Mouse (Mus musculus) MEL (cell line): ENCODE results near the gene Ggt5. TPM values are rescaled to one million over a fixed set of nuclear protein-coding genes. Genes with fewer than 3 reads are reported as not detected.

ENCODE experiments used
- DNase-seq: peaks from one replicate; pipeline ENCODE4 v3.0.0; 2011; ENCODE audit warnings: low read depth, low spot score
- H3K27ac ChIP-seq: 2 replicates; pipeline ENCODE4 v1.5.1; 2012; ENCODE audit warnings: low read depth, mild to moderate bottlenecking, control low read depth, low read length, moderate library complexity; ENCODE audit not compliant: control insufficient read depth
- H3K27me3 ChIP-seq, 2 experiments: fragments of 150-350 bp in 1 of 2; sonication (generic) in 1 of 2; 2 replicates each; pipeline ENCODE4 v1.6.1; 2012; ENCODE audit warnings: low read length in 2 of 2, mild to moderate bottlenecking in 2 of 2, improper control_type of control experiment in 1 of 2, moderate library complexity in 1 of 2; ENCODE audit not compliant: insufficient read depth in 2 of 2, control insufficient read depth in 1 of 2
- H3K36me3 ChIP-seq, 2 experiments: 2 replicates each; pipeline ENCODE4 v1.6.1; 2012 to 2014; ENCODE audit warnings: low read length in 2 of 2, improper control_type of control experiment in 1 of 2, inconsistent platforms in 1 of 2, mild to moderate bottlenecking in 1 of 2; ENCODE audit not compliant: insufficient read depth in 2 of 2, control insufficient read depth in 1 of 2
- H3K4me1 ChIP-seq, 2 experiments: fragments of 150-350 bp in 1 of 2; sonication (generic) in 1 of 2; 2 replicates each; pipeline ENCODE4 v1.6.1; 2012; ENCODE audit warnings: low read length in 2 of 2, improper control_type of control experiment in 1 of 2, mild to moderate bottlenecking in 1 of 2; ENCODE audit not compliant: insufficient read depth in 2 of 2, control insufficient read depth in 1 of 2
- H3K4me3 ChIP-seq, 2 experiments: fragments of 150-350 bp in 1 of 2; sonication (generic) in 1 of 2; 2 replicates each; pipeline ENCODE4 v1.5.1; 2012; ENCODE audit warnings: low read depth in 2 of 2, low read length in 2 of 2, mild to moderate bottlenecking in 2 of 2, moderate library complexity in 2 of 2, control low read depth in 1 of 2, improper control_type of control experiment in 1 of 2; ENCODE audit not compliant: control insufficient read depth in 1 of 2, insufficient read depth in 1 of 2
- H3K79me2 ChIP-seq: 2 replicates; pipeline ENCODE4 v1.6.1; 2012; ENCODE audit warnings: mild to moderate bottlenecking, low read length, moderate library complexity; ENCODE audit not compliant: control insufficient read depth, poor library complexity, insufficient read depth
- H3K9ac ChIP-seq: 2 replicates; pipeline ENCODE4 v1.6.1; 2012; ENCODE audit warnings: low read depth, mild to moderate bottlenecking, control low read depth, low read length, moderate library complexity; ENCODE audit not compliant: control insufficient read depth, poor library complexity, severe bottlenecking
- H3K9me3 ChIP-seq: fragments of 150-350 bp; sonication (generic); replicated peaks from 2 replicates; pipeline ENCODE4 v1.6.1; 2012; ENCODE audit warnings: mild to moderate bottlenecking, low read length, improper control_type of control experiment, moderate library complexity; ENCODE audit not compliant: insufficient read depth
- BHLHE40 ChIP-seq: IDR thresholded peaks from 2 replicates; pipeline ENCODE4 v1.6.1; 2012; ENCODE audit warnings: low read depth, mild to moderate bottlenecking, inconsistent platforms, low read length, improper control_type of control experiment, borderline replicate concordance
- CHD1 ChIP-seq: IDR thresholded peaks from 2 replicates; pipeline ENCODE4 v1.6.1; 2012; ENCODE audit warnings: low read depth, mild to moderate bottlenecking, inconsistent platforms, low read length, improper control_type of control experiment
- CTCF ChIP-seq, 3 experiments: IDR thresholded peaks in 2 of 3; conservative IDR thresholded peaks in 1 of 3; 2 replicates each; pipeline ENCODE4 v1.5.1; 2011 to 2012; ENCODE audit warnings: low read length in 3 of 3, low read depth in 2 of 3, mild to moderate bottlenecking in 2 of 3, improper control_type of control experiment in 1 of 3, inconsistent platforms in 1 of 3, mixed read lengths in 1 of 3, moderate library complexity in 1 of 3; ENCODE audit not compliant: control insufficient read depth in 1 of 3, insufficient read depth in 1 of 3, poor library complexity in 1 of 3, severe bottlenecking in 1 of 3
- E2F4 ChIP-seq: IDR thresholded peaks from 2 replicates; pipeline ENCODE4 v1.6.1; 2011; ENCODE audit warnings: low read depth, low read length, improper control_type of control experiment, borderline replicate concordance
- ELF1 ChIP-seq: IDR thresholded peaks from 2 replicates; pipeline ENCODE4 v1.6.1; 2014; ENCODE audit warnings: low read depth, mild to moderate bottlenecking, inconsistent platforms, low read length, improper control_type of control experiment, moderate library complexity
- EP300 ChIP-seq, 2 experiments: IDR thresholded peaks; 2 replicates each; pipeline ENCODE4 v1.6.1; 2011; ENCODE audit warnings: improper control_type of control experiment in 2 of 2, low read length in 2 of 2, low read depth in 1 of 2, mild to moderate bottlenecking in 1 of 2
- ETS1 ChIP-seq: IDR thresholded peaks from 2 replicates; pipeline ENCODE4 v1.6.1; 2012; ENCODE audit warnings: low read depth, mild to moderate bottlenecking, inconsistent platforms, low read length, improper control_type of control experiment, moderate library complexity
- GABPA ChIP-seq: IDR thresholded peaks from 2 replicates; pipeline ENCODE4 v1.6.1; 2012; ENCODE audit warnings: low read depth, mild to moderate bottlenecking, inconsistent platforms, low read length, improper control_type of control experiment, moderate library complexity
- GATA1 ChIP-seq: IDR thresholded peaks from 2 replicates; pipeline ENCODE4 v1.6.1; 2011; ENCODE audit warnings: low read depth, low read length, improper control_type of control experiment
- HCFC1 ChIP-seq: IDR thresholded peaks from 2 replicates; pipeline ENCODE4 v1.6.1; 2012; ENCODE audit warnings: low read depth, mild to moderate bottlenecking, inconsistent platforms, low read length, improper control_type of control experiment, moderate library complexity
- MAZ ChIP-seq: IDR thresholded peaks from 2 replicates; pipeline ENCODE4 v1.6.1; 2012; ENCODE audit warnings: low read depth, mild to moderate bottlenecking, inconsistent platforms, low read length, improper control_type of control experiment
- MEF2A ChIP-seq: IDR thresholded peaks from 2 replicates; pipeline ENCODE4 v1.6.1; 2014; ENCODE audit warnings: low read depth, mild to moderate bottlenecking, inconsistent platforms, low read length, improper control_type of control experiment; ENCODE audit not compliant: poor library complexity, insufficient replicate concordance, severe bottlenecking; ENCODE audit errors: extremely low read depth
- MYC ChIP-seq: IDR thresholded peaks from 2 replicates; pipeline ENCODE4 v1.6.1; 2011; ENCODE audit warnings: low read depth, mild to moderate bottlenecking, low read length, improper control_type of control experiment, moderate library complexity
- NELFE ChIP-seq: IDR thresholded peaks from 2 replicates; pipeline ENCODE4 v1.6.1; 2011; ENCODE audit warnings: low read depth, low read length, improper control_type of control experiment
- POLR2AphosphoS2 ChIP-seq: IDR thresholded peaks from 2 replicates; pipeline ENCODE4 v1.6.1; 2011; ENCODE audit warnings: low read length, improper control_type of control experiment
- RAD21 ChIP-seq: IDR thresholded peaks from 2 replicates; pipeline ENCODE4 v1.6.1; 2011; ENCODE audit warnings: mild to moderate bottlenecking, low read depth, low read length, improper control_type of control experiment
- SIN3A ChIP-seq: IDR thresholded peaks from 2 replicates; pipeline ENCODE4 v1.6.1; 2012; ENCODE audit warnings: low read length, improper control_type of control experiment, inconsistent platforms
- SMC3 ChIP-seq: IDR thresholded peaks from 2 replicates; pipeline ENCODE4 v1.6.1; 2011; ENCODE audit warnings: low read depth, low read length, improper control_type of control experiment
- TAL1 ChIP-seq: IDR thresholded peaks from 2 replicates; pipeline ENCODE4 v1.6.1; 2012; ENCODE audit warnings: mild to moderate bottlenecking, inconsistent platforms, low read length, moderate library complexity, mixed read lengths
- TBP ChIP-seq: IDR thresholded peaks from 2 replicates; pipeline ENCODE4 v1.8.0; 2011; ENCODE audit warnings: low read depth, low read length, improper control_type of control experiment
- TCF12 ChIP-seq: IDR thresholded peaks from 2 replicates; pipeline ENCODE4 v1.6.1; 2014; ENCODE audit warnings: low read depth, mild to moderate bottlenecking, inconsistent platforms, low read length, improper control_type of control experiment, moderate library complexity
- UBTF ChIP-seq: IDR thresholded peaks from 2 replicates; pipeline ENCODE4 v1.6.1; 2012; ENCODE audit warnings: low read depth, mild to moderate bottlenecking, inconsistent platforms, low read length, improper control_type of control experiment, moderate library complexity, borderline replicate concordance; ENCODE audit not compliant: insufficient read depth
- ZC3H11A ChIP-seq: IDR thresholded peaks from 2 replicates; pipeline ENCODE4 v1.6.1; 2012; ENCODE audit warnings: low read depth, mild to moderate bottlenecking, inconsistent platforms, low read length, improper control_type of control experiment
- ZMIZ1 ChIP-seq: IDR thresholded peaks from 2 replicates; pipeline ENCODE4 v1.6.1; 2012; ENCODE audit warnings: low read depth, mild to moderate bottlenecking, inconsistent platforms, low read length, improper control_type of control experiment, moderate library complexity
- ZNF384 ChIP-seq: IDR thresholded peaks from 2 replicates; pipeline ENCODE4 v1.6.1; 2012; ENCODE audit warnings: low read depth, mild to moderate bottlenecking, inconsistent platforms, low read length, improper control_type of control experiment
- polyA plus RNA-seq, 2 experiments: library from polyadenylated mRNA; stranded (reverse) in 1 of 2; unstranded in 1 of 2; fragments of >175 nt in 1 of 2; fragments of >200 nt in 1 of 2; gene quantifications; 2 replicates each; pipeline versions ENCODE4 v1.2.1 to v1.2.4; 2012; ENCODE audit warnings: low replicate concordance in 2 of 2, low read depth in 1 of 2; ENCODE audit not compliant: insufficient read length in 2 of 2, insufficient read depth in 1 of 2, missing spikeins in 1 of 2
- total RNA-seq: library from RNA; depleted of rRNA; stranded (reverse); fragments of 300-350 nt; gene quantifications from 2 replicates; pipeline ENCODE4 v1.2.3, GENCODE M21; 2012

Ggt5 gene
- total and polyA plus RNA-seq, 3 experiments = 0.11 TPM; not detected in 2

DNA sequence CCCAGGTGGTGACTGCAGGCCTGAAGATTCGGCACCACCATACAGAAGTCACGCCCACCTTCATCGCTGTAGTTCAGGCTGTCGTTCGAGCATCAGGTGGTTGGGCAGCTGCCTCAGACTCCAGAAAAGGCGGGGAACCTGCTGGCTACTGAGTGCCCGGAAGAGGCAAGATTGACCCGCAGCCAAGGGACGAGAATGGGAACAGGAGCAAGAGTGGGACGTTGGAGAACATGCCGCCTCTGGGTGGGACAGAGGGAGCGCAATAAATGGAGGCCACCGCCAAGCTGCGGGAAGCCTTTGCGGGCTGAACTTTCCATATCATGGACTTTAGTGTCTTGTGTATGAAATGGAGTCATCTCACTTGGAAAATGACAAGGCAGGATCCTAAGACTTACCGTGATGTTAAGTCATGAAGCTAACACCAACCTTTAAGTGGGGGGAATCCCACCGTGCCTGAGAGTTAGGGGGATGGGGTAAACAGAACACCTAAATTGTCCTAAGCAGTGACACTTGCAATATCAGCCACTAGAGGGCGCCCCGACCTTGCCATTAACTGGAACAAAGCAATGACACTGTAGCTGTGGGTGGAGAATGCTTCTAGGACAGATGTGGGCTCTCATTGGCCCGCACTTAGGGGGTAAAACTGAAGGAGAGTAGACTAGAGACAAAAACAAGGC, 3.1 kb upstream of the Ggt5 start:
- peaks cover 3 to 4% of the 10 kb centered on the region in 2 experiments; a peak in 1 of 4 replicates for H3K27me3 ChIP-seq
- no peaks in the 10 kb centered on the region; a peak in 1 of 4 replicates for H3K36me3 ChIP-seq
- no peak overlapping the region for H3K4me3 ChIP-seq
- no peaks in the 10 kb centered on the region for H3K79me2 ChIP-seq
- H3K27ac ChIP-seq = no peak overlapping the region
- DNase-seq = peak; percentile 86
- peaks cover 0 to 10% of the 10 kb centered on the region in 2 experiments; a peak in 2 of 4 replicates for H3K4me1 ChIP-seq
- no peak overlapping the region for H3K9ac ChIP-seq
- TF ChIP-seq SIN3A (peak; percentile 66), TAL1 (no peak), TCF12 (no peak), ZMIZ1 (no peak), CTCF (IDR thresholded peaks at IDR 0.05 in 2 of 3, conservative IDR thresholded peaks at IDR 0.05 in 1 of 3; ENCODE audit: control insufficient read depth in 1 of 3, insufficient read depth in 1 of 3, low read depth in 2 of 3, low read length in 3 of 3, poor library complexity in 1 of 3, severe bottlenecking in 1 of 3) (peak; percentile 91 to 99 (median 93)), ZNF384 (peak; percentile 77), ELF1 (no peak), MYC (no peak), CHD1 (no peak), SMC3 (peak; percentile 97), E2F4 (no peak), NELFE (no peak), BHLHE40 (0 out of 2 replicates have a peak, but pooled peaks have one; percentile 51), ZC3H11A (peak; percentile 94), RAD21 (peak; percentile 99), MAZ (no peak), GABPA (no peak), TBP (no peak), GATA1 (no peak), HCFC1 (no peak), UBTF (no peak), MEF2A (no peak), POLR2AphosphoS2 (no peak), EP300 (IDR thresholded peaks at IDR 0.05; ENCODE audit: low read depth in 1 of 2, low read length in 2 of 2) (no peak), ETS1 (no peak)
- no peaks in the 10 kb centered on the region for H3K9me3 ChIP-seq
